Mouse (Mus musculus) lung, embryonic 16.5 days (tissue): ENCODE measurements around the gene Tomm6. TPM values are rescaled to one million over a fixed set of nuclear protein-coding genes. Genes with fewer than 3 reads are reported as not detected.
A peak's percentile ranks its signal among the peaks of the same experiment; 100 is the strongest.

Experiments
- ATAC-seq: fragments of 200-750 bp; cut with Nextera tagmentation; 2 replicates; pipeline ENCODE4 v1.8.0; 2017; ENCODE audit warnings: low read depth, mild to moderate bottlenecking, moderate library complexity
- H3K27ac ChIP-seq: fragments of 300-500 bp; sonication (generic); 2 replicates; pipeline ENCODE4 v1.5.1; 2014; ENCODE audit warnings: mild to moderate bottlenecking, control low read depth, low read length
- H3K27me3 ChIP-seq: fragments of 300-500 bp; sonication (generic); 2 replicates; pipeline ENCODE4 v1.6.1; 2014; ENCODE audit warnings: low read depth, low read length, mixed read lengths; ENCODE audit not compliant: control insufficient read depth, insufficient read depth
- H3K36me3 ChIP-seq: fragments of 300-500 bp; sonication (generic); 2 replicates; pipeline ENCODE4 v1.6.1; 2014; ENCODE audit warnings: low read length; ENCODE audit not compliant: control insufficient read depth, insufficient read depth
- H3K4me1 ChIP-seq: fragments of 300-500 bp; sonication (generic); replicated peaks from 2 replicates; pipeline ENCODE4 v1.6.1; 2014; ENCODE audit warnings: low read length, mixed read lengths; ENCODE audit not compliant: control insufficient read depth, insufficient read depth
- H3K4me2 ChIP-seq: fragments of 300-500 bp; sonication (generic); 2 replicates; pipeline ENCODE4 v1.6.1; 2014; ENCODE audit warnings: low read depth, low read length, control low read depth
- H3K4me3 ChIP-seq: fragments of 300-500 bp; sonication (generic); 2 replicates; pipeline ENCODE4 v1.5.1; 2014; ENCODE audit warnings: mild to moderate bottlenecking, low read length, control low read depth
- H3K9ac ChIP-seq: fragments of 300-500 bp; sonication (generic); 2 replicates; pipeline ENCODE4 v1.6.1; 2014; ENCODE audit warnings: low read length, control low read depth
- H3K9me3 ChIP-seq: fragments of 300-500 bp; sonication (generic); 2 replicates; pipeline ENCODE4 v1.6.1; 2016; ENCODE audit warnings: low read length; ENCODE audit not compliant: control insufficient read depth
- WGBS: fragments of 180-500 bp; shearing (Covaris S2); extraction: QIAGEN DNeasy Blood & Tissue Kit; methylation state at CpG from one replicate; pipeline ENCODE4 v1.1.7; 2014; 5-methylcytosine and 5-hydroxymethylcytosine counted together
- polyA plus RNA-seq: library from polyadenylated mRNA; unstranded; fragments of >200 nt; fragmentation: Nextera tagmentation; extraction: Ambion mirVana; gene quantifications from 2 replicates; pipeline ENCODE4 v1.2.1, GENCODE M21; 2015

The Tomm6 gene
- polyA plus RNA-seq, 1 experiment from 2014 or later = 399 TPM

DNA sequence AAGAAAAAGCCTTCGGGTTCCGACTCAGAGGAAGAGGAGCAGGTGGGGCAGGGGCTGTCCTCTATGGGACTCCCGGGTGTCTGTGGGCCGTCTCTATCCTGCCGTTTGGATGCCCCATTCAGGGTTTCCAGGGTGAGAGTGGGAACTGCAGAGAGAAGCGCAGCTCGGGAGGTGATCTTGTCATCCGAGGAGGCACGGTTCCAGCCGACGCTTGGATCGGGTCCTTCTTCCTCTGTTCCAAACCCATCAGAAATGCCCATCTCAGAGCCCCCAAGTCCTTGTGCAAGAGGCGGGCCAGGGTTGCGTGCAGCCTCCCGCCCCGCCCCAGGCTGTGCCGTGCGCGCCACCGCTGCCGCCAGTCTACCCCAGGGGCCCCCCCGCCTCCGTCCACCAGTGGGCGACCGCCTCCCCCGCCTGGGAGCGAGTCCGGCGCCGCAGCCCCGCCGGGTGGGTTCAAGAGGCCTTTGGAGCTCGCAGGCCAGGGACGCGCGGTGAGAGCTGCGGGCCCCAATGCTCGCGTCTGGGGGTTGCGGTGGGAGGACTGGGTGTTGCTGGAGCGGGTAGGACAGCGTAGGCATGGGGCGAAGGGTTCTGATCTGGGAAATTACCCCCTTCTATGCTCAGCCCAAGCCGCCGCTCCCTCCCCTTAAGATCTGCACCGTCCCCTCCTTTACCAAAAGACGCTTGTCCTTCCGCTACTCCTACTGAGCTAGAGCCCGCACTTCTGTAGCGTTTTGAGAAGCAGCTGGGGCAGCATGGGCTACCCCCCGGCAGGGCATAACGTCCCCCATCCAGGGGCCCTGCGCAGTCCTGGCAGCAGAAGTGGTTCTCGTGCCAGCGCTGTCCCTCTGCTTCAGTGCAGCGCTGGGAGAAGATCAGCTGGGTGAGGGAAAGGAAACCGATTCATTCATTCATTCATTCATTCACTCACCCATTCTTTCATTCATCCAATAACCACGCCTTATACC lies 706 bp upstream of the Tomm6 start, which contains the start of gene Frs3:
Gene Frs3, plus strand, starts transcription at position 423 of the 968 bp plus-strand sequence.
- no peaks in the 10 kb centered on the region for H3K27me3 ChIP-seq
- H3K4me2 ChIP-seq = peak within 1 kb of the TSS; percentile 68
- ATAC-seq = peak; percentile 82
- no peaks in the 10 kb centered on the region for H3K9me3 ChIP-seq
- peak within 1 kb of the TSS; percentile 82 for H3K9ac ChIP-seq
- H3K36me3 ChIP-seq = peaks cover 5% of the 10 kb centered on the region
- WGBS = 1% methylated on average over 56 of the region's 58 CpGs
- H3K27ac ChIP-seq = peak within 1 kb of the TSS; percentile 81
- H3K4me1 ChIP-seq = peaks cover 16% of the 10 kb centered on the region
- peak within 1 kb of the TSS; percentile 77 for H3K4me3 ChIP-seq

DNA sequence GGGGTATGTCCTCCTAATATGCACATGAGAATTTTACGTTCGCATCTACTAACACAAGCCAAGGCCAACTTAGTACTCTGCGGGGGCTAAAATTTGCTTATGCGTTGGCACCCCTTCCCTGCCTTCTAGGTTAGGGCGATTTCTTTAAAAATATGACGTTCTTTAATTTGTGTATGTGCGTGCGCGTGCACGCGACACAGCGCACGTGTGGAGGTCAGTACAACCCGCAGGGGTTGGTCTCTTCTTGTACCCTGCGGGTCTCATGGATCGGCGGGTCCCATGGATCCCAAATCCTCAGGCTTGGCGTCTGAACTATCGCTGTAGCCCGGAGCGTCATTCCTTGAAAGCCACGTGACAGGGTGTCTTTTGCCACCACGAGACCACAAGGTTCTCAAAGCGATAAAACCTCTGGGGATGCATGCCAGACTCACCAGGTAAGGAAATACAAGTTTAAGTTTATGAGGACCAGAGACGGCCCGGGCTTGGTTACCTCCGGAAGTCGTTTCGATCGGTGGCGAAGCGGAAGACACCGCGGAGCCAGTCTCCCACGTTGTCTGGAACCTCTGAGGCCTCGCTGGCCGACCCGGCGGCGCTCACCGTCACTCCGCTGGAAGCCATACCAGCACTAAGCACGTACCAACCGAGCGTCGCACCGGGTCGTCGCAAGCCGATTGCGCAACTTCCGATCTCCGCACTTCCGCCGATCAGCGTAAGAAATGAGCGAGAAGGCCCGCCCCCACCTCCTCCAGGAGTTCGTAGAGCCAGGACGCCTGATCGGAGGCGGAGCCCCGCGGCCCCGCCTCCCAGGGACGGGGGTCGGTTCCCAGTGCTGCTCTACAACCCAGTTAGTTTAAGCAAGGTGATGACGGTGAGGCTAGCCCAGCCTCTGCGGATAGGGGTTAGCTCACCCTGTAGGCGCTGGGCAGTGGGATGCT lies 510 bp downstream of the Tomm6 start:
- Histone ChIP-seq H3K4me3 (peak overlapping the region; percentile 77), H3K36me3 (peaks cover 5% of the 10 kb centered on the region), H3K4me2 (peak overlapping the region; percentile 68), H3K27ac (peak overlapping the region; percentile 81), H3K9ac (peak overlapping the region; percentile 82), H3K9me3 (no peaks in the 10 kb centered on the region), H3K27me3 (no peaks in the 10 kb centered on the region), H3K4me1 (peaks cover 13% of the 10 kb centered on the region)
- WGBS = under 1% methylated on average over 70 of the region's 70 CpGs
- peak; percentile 89 for ATAC-seq

DNA sequence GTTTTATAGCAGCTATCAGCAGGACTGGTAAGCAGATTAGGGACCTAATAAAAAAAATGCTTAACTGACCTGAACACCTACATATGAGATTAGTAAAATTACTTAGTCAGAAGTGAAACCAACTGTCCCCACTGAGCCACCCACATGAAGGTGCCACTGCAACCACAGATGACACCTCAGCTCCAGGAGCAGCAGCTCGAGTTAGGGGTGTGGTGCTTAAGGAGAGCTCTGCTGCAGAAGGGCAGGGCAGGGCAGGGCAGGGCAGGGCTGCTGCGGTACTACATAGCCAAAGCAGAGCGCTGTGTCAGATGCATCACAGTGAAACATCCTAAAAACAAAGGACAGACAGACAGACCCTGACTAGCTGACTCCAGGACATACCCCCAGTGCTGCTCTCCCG lies 5.3 kb downstream of the Tomm6 start:
- Histone ChIP-seq H3K4me2 (no peak overlapping the region), H3K4me3 (no peak overlapping the region), H3K36me3 (peaks cover 18% of the 10 kb centered on the region), H3K4me1 (peaks cover 6% of the 10 kb centered on the region), H3K27ac (no peak overlapping the region), H3K9ac (no peak overlapping the region), H3K27me3 (no peaks in the 10 kb centered on the region), H3K9me3 (no peaks in the 10 kb centered on the region)
- 76% methylated on average over 4 of the region's 4 CpGs for WGBS
- no peak for ATAC-seq

DNA sequence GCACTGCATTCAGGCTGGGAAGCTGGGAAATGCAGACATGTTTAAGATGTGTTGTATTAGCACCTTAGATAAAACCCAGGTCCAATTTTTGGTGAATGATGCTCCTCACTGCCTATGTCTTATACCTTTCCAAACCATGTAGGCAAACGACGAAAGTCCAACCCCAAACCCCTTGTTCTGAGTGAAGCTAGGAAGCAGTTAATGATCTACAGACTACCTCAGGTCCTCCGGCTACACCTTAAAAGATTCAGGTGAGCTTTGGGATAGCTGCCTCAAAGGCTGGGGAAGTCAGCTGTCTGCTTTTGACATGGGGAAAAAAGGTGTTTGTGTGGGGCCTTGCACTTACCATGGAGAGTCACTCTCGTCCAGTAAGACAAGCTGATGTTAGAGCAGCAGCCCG lies 9.5 kb downstream of the Tomm6 start:
- Histone ChIP-seq H3K4me1 (0 out of 2 replicates have a peak, but pooled peaks cover 2% of the 10 kb centered on the region), H3K4me2 (no peak overlapping the region), H3K9me3 (no peaks in the 10 kb centered on the region), H3K27me3 (no peaks in the 10 kb centered on the region), H3K27ac (no peak overlapping the region), H3K4me3 (no peak overlapping the region), H3K36me3 (peaks cover 13% of the 10 kb centered on the region), H3K9ac (no peak overlapping the region)
- no peak for ATAC-seq
- 61% methylated on average over 5 of the region's 5 CpGs for WGBS

DNA sequence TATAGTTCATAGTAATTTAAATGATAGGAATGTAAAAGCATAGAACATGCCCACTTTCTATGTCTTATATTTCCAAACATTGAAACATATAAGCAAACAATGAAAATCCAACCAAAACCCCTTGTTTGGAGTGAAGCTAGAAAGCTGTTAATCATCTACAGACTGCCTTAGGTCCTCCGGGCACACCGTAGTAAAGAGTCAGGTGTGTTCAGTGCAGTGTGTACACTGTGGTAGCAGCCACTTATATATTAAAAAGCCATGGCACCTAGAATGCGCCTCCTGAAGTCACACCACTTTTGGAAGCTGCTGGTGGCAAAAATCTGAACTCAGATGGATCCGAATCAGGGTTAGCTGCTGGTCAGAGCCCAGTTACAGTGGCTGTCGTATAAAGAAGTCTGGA lies 9.9 kb downstream of the Tomm6 start:
- peak; percentile 64; the same call in 1 of the 2 replicates for ATAC-seq
- Histone ChIP-seq H3K27me3 (no peaks in the 10 kb centered on the region), H3K9ac (no peak overlapping the region), H3K9me3 (no peaks in the 10 kb centered on the region), H3K4me2 (no peak overlapping the region), H3K36me3 (peaks cover 13% of the 10 kb centered on the region), H3K27ac (no peak overlapping the region), H3K4me1 (0 out of 2 replicates have a peak, but pooled peaks cover 2% of the 10 kb centered on the region), H3K4me3 (no peak overlapping the region)
- 71% methylated on average over 5 of the region's 5 CpGs for WGBS

DNA sequence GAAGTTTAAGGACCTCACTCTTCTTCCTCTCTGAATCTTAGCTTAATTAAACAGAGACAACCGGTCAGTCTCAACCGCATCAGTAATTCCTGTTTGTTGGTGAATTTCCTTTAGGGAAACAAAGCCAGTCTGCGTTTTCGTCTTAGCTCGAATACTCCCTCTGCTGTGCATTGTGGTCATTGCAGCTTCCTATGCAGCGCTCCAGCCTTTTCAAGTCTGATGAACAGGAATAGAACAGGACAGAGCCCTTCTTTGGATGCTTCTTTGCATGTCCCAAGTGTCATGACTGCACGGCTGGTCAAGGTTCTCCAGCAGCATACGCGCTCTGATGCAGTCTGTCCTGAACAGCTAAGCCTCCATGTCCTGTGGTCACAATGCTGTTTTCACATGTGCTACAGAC lies 11.6 kb downstream of the Tomm6 start:
- Histone ChIP-seq H3K36me3 (peaks cover 13% of the 10 kb centered on the region), H3K27ac (no peak overlapping the region), H3K9ac (no peak overlapping the region), H3K4me2 (no peak overlapping the region), H3K4me1 (peaks cover 10% of the 10 kb centered on the region), H3K27me3 (peaks cover 4% of the 10 kb centered on the region; the same call in 1 of the 2 replicates), H3K9me3 (no peaks in the 10 kb centered on the region), H3K4me3 (no peak overlapping the region)
- WGBS = 16% methylated on average over 9 of the region's 9 CpGs
- no peak for ATAC-seq

DNA sequence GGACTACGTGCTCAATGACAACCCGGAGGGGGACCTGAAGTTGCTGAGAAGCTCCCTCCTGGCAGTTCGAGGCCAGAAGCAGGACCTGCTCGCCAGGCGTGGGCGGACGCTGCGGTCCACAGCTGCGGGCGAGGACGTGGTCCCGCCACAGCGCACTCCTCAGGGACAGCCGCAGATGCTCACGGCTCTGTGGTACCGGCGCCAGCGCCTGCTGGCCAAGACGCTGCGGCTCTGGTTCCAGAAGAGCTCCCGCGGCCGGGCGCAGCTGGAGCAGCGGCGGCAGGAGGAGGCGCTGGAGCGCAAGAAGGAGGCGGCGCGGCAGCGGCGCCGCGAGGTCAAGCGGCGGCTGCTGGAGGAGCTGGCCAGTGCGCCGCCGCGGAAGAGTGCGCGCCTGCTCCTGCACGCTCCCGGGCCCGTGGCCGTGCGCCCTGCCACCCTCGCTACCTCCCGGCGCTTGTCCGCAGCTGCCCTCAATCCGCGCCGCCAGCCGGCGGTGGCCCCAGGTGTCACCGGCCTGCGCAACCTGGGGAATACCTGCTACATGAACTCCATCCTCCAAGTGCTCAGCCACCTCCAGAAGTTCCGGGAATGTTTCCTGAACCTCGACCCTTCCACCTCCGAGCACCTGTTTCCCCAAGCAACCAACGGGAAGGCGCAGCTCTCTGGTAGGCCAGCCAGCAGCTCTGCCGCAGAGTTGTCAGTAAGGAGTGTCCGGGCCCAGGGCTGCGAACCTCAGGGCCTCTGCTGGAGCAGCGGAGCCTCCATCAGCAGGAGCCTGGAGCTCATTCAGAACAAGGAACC lies 15.7 kb downstream of the Tomm6 start:
- ATAC-seq = peak; percentile 94
- peak overlapping the region; percentile 89 for H3K4me2 ChIP-seq
- H3K4me3 ChIP-seq = peak overlapping the region; percentile 52
- 0 out of 2 replicates have a peak overlapping the region, but pooled peaks have one; percentile 20 for H3K27ac ChIP-seq
- H3K4me1 ChIP-seq = peaks cover 10% of the 10 kb centered on the region
- WGBS = 4% methylated on average over 57 of the region's 68 CpGs
- H3K9me3 ChIP-seq = no peaks in the 10 kb centered on the region
- peak overlapping the region; percentile 62 for H3K9ac ChIP-seq
- no peaks in the 10 kb centered on the region; the same call in 1 of the 2 replicates for H3K36me3 ChIP-seq
- H3K27me3 ChIP-seq = peaks cover 8% of the 10 kb centered on the region; the same call in 1 of the 2 replicates

DNA sequence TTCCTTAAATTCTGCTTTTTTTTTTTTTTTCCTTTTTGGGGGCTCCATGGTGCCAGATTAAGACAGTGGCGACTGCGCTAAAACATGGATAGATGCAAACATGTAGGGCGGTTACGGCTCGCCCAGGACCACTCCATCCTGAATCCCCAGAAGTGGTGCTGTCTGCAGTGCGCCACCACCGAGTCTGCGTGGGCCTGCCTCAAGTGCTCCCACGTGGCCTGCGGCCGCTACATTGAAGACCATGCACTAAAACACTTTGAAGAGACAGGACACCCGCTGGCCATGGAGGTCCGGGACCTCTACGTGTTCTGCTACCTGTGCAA lies 16.2 kb downstream of the Tomm6 start:
- Histone ChIP-seq H3K27ac (no peak overlapping the region), H3K9me3 (no peaks in the 10 kb centered on the region), H3K36me3 (no peaks in the 10 kb centered on the region; the same call in 1 of the 2 replicates), H3K4me1 (peaks cover 10% of the 10 kb centered on the region), H3K4me2 (peak overlapping the region; percentile 89), H3K9ac (peak overlapping the region; percentile 61), H3K4me3 (peak overlapping the region; percentile 52), H3K27me3 (peaks cover 8% of the 10 kb centered on the region; the same call in 1 of the 2 replicates)
- peak; percentile 22 for ATAC-seq
- 15% methylated on average over 14 of the region's 14 CpGs for WGBS
